Mouse (Mus musculus) lung, adult 2 months (tissue): Measurements from ENCODE around the gene Patj.

Experiments
- CTCF ChIP-seq: fragments of 200-500 bp; IDR thresholded peaks from 2 replicates; pipeline ENCODE4 v1.5.1; 2011; ENCODE audit warnings: mild to moderate bottlenecking, low read length, control low read depth; ENCODE audit not compliant: insufficient read depth
- POLR2A ChIP-seq: fragments of 200-500 bp; IDR thresholded peaks from 2 replicates; pipeline ENCODE4 v1.6.1; 2011; ENCODE audit warnings: low read depth, mild to moderate bottlenecking, control low read depth, low read length, borderline replicate concordance; ENCODE audit errors: extremely low read depth

DNA sequence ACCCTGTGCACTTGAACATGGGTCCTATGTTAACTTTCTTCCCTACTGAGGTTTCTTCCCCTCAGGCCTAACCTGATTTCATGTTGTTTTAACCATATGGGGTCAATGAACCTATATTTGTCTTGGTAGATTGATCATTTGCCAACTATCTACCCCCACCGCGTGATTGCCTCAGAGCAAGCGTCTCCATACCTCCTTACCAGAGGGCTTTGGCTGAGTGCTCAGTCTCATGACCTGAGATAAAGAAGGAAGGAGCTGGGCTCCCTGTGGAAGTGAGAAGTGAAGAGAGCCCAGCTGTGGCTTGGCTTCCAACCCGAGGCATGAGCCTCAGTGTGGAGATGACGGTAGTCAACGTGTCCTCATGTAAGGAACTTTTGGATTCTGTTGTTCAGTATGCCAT, 160.9 kb downstream of the Patj start:
- TF ChIP-seq CTCF = no peak
- no peak for TF ChIP-seq POLR2A
